Mouse (Mus musculus): ENCODE measurements at regions not wholly inside any gene's neighbourhood (a gene's known extent, or its start where the extent isn't known, plus 50 kb on each side); places are given as distances from the start of the nearest gene placed in this dataset.

- DNase-seq (ENCODE audit: low read depth, low spot score) = peak; percentile 0
Observed at GRCm38 (mm10) chr1:109675196-109675595, 307.0 kb upstream of the Cdh7 start.

DNA sequence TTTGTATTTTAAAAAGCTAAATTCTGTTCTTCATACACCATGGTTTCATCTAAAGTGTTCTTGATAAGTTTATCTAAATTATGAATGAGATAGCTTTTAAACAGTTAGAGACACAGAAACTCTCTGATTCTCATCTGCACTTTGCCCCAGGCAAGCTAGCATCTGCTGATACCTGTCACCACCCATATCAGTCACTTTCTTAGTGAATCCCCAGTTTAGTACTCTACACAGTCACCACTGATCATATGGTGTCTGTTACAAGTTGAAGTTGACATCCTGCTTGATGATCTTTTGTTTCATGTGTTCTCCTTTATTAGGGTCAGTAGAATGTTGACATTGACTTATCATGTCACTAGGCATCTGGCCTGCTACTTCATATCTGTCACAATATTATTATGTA is 259.8 kb upstream of the Cdh7 start:
- DNase-seq (ENCODE audit: low read depth, low spot score) = no peak

DNA sequence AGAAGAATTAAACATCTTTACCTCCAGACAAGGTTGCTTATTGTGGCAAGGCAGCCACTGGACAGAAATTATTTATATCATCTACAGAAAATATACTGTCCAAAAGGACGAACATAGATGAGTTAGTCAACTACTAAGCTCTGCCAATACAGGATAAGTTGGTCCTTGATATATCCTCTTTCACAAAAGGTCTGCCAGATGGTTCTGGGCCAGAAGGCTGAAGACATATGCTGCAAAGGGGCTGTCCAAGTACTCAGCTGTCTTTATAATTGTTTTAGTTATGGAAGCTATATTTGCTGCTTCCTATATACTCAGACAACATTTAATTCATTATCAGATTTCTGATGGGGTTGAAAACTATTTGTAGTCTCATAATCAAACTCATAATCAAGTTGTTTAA is 246.2 kb upstream of the Cdh7 start:
- DNase-seq (ENCODE audit: low read depth, low spot score) = peak; percentile 51
